8 mouse cellular contexts compared by ENCODE assay signal in genomic region chr8:70897021-70897680, GRCm38 (mm10). TPM values are rescaled to one million over a fixed set of nuclear protein-coding genes. Genes with fewer than 3 reads are reported as not detected.
DNase-seq lines count a peak whose midpoint lies in the region; ATAC-seq lines count a peak whose summit lies in the region.

TSS of gene Rpl18a (minus strand) at chr8:70897412.

- under 1% methylated on average over 58 of the region's 60 CpGs for WGBS in hindbrain, embryonic 16.5 days
- under 1% methylated on average over 41 of the region's 60 CpGs for WGBS in macrophage (ENCODE audit: missing documents)

- peak; percentile 98 for ATAC-seq in hindbrain, embryonic 16.5 days

- H3K9ac ChIP-seq in hindbrain, embryonic 16.5 days (ENCODE audit: low read depth, low read length): peak within 1 kb of the TSS; percentile 96

- no peaks in the 10 kb centered on the region for H3K9me3 ChIP-seq in hindbrain, embryonic 16.5 days (ENCODE audit: control insufficient read depth, low read length)

- H3K4me3 ChIP-seq in hindbrain, embryonic 16.5 days (ENCODE audit: low read length): peak within 1 kb of the TSS; percentile 82
- H3K4me3 ChIP-seq in macrophage (ENCODE audit: inconsistent target): peak within 1 kb of the TSS; percentile 90

- peaks cover 16% of the 10 kb centered on the region for H3K4me1 ChIP-seq in hindbrain, embryonic 16.5 days (ENCODE audit: control insufficient read depth, insufficient read depth, low read depth, low read length)

- H3K36me3 ChIP-seq in hindbrain, embryonic 16.5 days (ENCODE audit: control insufficient read depth, insufficient read depth, low read length): peaks cover 25% of the 10 kb centered on the region
- H3K36me3 ChIP-seq in macrophage (ENCODE audit: inconsistent target): peaks cover 20% of the 10 kb centered on the region

- H3K4me2 ChIP-seq in hindbrain, embryonic 16.5 days (ENCODE audit: low read length): peak within 1 kb of the TSS; percentile 92

- H3K27ac ChIP-seq in hindbrain, embryonic 16.5 days (ENCODE audit: low read depth, low read length): peak within 1 kb of the TSS; percentile 75
- peak within 1 kb of the TSS; percentile 70 for H3K27ac ChIP-seq in macrophage

- peaks cover 15% of the 10 kb centered on the region for H3K79me2 ChIP-seq in macrophage (ENCODE audit: inconsistent target)

- H3K27me3 ChIP-seq in hindbrain, embryonic 16.5 days (replicated peaks; ENCODE audit: control insufficient read depth, insufficient read depth, low read length): peaks cover 29% of the 10 kb centered on the region

- DNase-seq in WW6 (ENCODE audit: low read depth, low spot score): peak; percentile 98
- peak; percentile 80 to 87 for DNase-seq in cerebellum, postnatal 4 days (ENCODE audit: low spot score in 2 of 2)
- DNase-seq in gastrocnemius, adult 18-20 months (ENCODE audit: low spot score): peak; percentile 97
- DNase-seq in left cerebral cortex, adult 18-20 months (ENCODE audit: low spot score in 2 of 2): peak; percentile 95 to 97
- peak; percentile 98 for DNase-seq in right cerebral cortex, adult 18-20 months
- peak; percentile 68 for DNase-seq in urinary bladder, postnatal 10 days (ENCODE audit: low spot score)

RNA-seq across cellular contexts. Expression of gene Rpl18a, which starts in this region (rescaled TPM):
- total RNA-seq in gastrocnemius, adult 18-20 months (2021): 1,000 to 10,000 TPM; 1,014 to 1,053 TPM
- polyA plus RNA-seq in hindbrain, embryonic 16.5 days (2015; fragmentation: Nextera tagmentation; extraction: Ambion mirVana): 1,821 and 2,018 TPM in 2 replicates
- 100 to 1,000 TPM; 682 to 726 TPM for total RNA-seq in left cerebral cortex, adult 18-20 months (2021)
- total RNA-seq in macrophage (2018; cell fraction: chromatin; rRNA removed): 100 to 1,000 TPM in 1 of 26 experiments, 10 to 100 TPM in 25; 34.5 to 323 (median 44.7) TPM
- total RNA-seq in macrophage (2018; cell fraction: cytosol; rRNA removed): 1,000 to 10,000 TPM in 17 of 26 experiments, 100 to 1,000 TPM in 9; 795 to 2,066 (median 1,262) TPM
- total RNA-seq in macrophage (2018; cell fraction: nucleus; rRNA removed): 100 to 1,000 TPM; 112 to 327 (median 178) TPM
- polyA plus RNA-seq in macrophage (2018): 1,516 to 2,224 TPM (median 1,908 TPM) in 3 replicates

Comparison
In these comparisons a context has a peak if more than half of its experiments do, and no peak if none do; other contexts are left out.
1. Peak in every context shown above with its lines: DNase-seq, ATAC-seq, H3K4me3 ChIP-seq and H3K27ac ChIP-seq.